Mouse (Mus musculus) hindbrain, embryonic 11.5 days (tissue): ENCODE data around the gene Plscr3. TPM values are rescaled to one million over a fixed set of nuclear protein-coding genes. Genes with fewer than 3 reads are reported as not detected.
A peak's percentile ranks its signal among the peaks of the same experiment; 100 is the strongest.

Experiments
- ATAC-seq: fragments of 200-750 bp; cut with Nextera tagmentation; 2 replicates; pipeline ENCODE4 v1.8.0; 2017; ENCODE audit warnings: mild to moderate bottlenecking, moderate TSS enrichment, moderate library complexity; ENCODE audit not compliant: low FRiP score
- DNase-seq: peaks from one replicate; pipeline ENCODE4 v3.0.0-alpha.2; 2015; ENCODE audit warnings: low spot score
- H3K27ac ChIP-seq: fragments of 300-500 bp; sonication (generic); 2 replicates; pipeline ENCODE4 v1.5.1; 2014; ENCODE audit warnings: mild to moderate bottlenecking, low read depth, low read length
- H3K27me3 ChIP-seq: fragments of 300-500 bp; sonication (generic); 2 replicates; pipeline ENCODE4 v1.6.1; 2014; ENCODE audit warnings: mild to moderate bottlenecking, low read length, moderate library complexity, mixed read lengths; ENCODE audit not compliant: control insufficient read depth, insufficient read depth
- H3K36me3 ChIP-seq: fragments of 300-500 bp; sonication (generic); 2 replicates; pipeline ENCODE4 v1.6.1; 2014; ENCODE audit warnings: mild to moderate bottlenecking, low read length, moderate library complexity, mixed read lengths; ENCODE audit not compliant: control insufficient read depth, insufficient read depth
- H3K4me1 ChIP-seq: fragments of 300-500 bp; sonication (generic); replicated peaks from 2 replicates; pipeline ENCODE4 v1.6.1; 2014; ENCODE audit warnings: low read length, mixed read lengths; ENCODE audit not compliant: control insufficient read depth, insufficient read depth
- H3K4me2 ChIP-seq: fragments of 300-500 bp; sonication (generic); replicated peaks from 2 replicates; pipeline ENCODE4 v1.6.1; 2014; ENCODE audit warnings: mild to moderate bottlenecking, low read depth, low read length
- H3K4me3 ChIP-seq: fragments of 300-500 bp; sonication (generic); 2 replicates; pipeline ENCODE4 v1.5.1; 2014; ENCODE audit warnings: low read depth, low read length
- H3K9ac ChIP-seq: fragments of 300-500 bp; sonication (generic); 2 replicates; pipeline ENCODE4 v1.6.1; 2014; ENCODE audit warnings: low read depth, low read length
- H3K9me3 ChIP-seq: fragments of 300-500 bp; sonication (generic); 2 replicates; pipeline ENCODE4 v1.6.1; 2016; ENCODE audit warnings: low read length; ENCODE audit not compliant: control insufficient read depth
- WGBS: fragments of 180-500 bp; shearing (Covaris S2); extraction: QIAGEN DNeasy Blood & Tissue Kit; methylation state at CpG from one replicate; pipeline ENCODE4 v1.1.7; 2014; 5-methylcytosine and 5-hydroxymethylcytosine counted together
- polyA plus RNA-seq: library from polyadenylated mRNA; unstranded; fragments of >200 nt; fragmentation: Nextera tagmentation; extraction: Ambion mirVana; gene quantifications from 2 replicates; pipeline ENCODE4 v1.2.1, GENCODE M21; 2014

Gene Plscr3
- polyA plus RNA-seq, 1 experiment from 2014 or later, result 62.6 TPM

- Histone ChIP-seq H3K4me1 (peaks cover 17% of the 10 kb centered on the region), H3K4me2 (peak overlapping the region; percentile 73), H3K9ac (peak overlapping the region; percentile 49; the same call in 1 of the 2 replicates), H3K9me3 (no peaks in the 10 kb centered on the region), H3K4me3 (peak overlapping the region; percentile 54), H3K36me3 (no peaks in the 10 kb centered on the region), H3K27ac (0 out of 2 replicates have a peak overlapping the region, but pooled peaks have one; percentile 47), H3K27me3 (peaks cover 53% of the 10 kb centered on the region)
- ATAC-seq, result peak; percentile 31; the same call in 1 of the 2 replicates
- peak; percentile 82 for DNase-seq
- 2% methylated on average over 58 of the region's 60 CpGs for whole genome bisulfite sequencing
These were observed 42.2 kb upstream of the Plscr3 start for GRCm38 (mm10) chr11:69803786-69804651.

GRCm38 (mm10) chr11:69804652-69804940, 41.6 kb upstream of the Plscr3 start:
- DNase-seq (no peak), ATAC-seq (no peak)
- Histone ChIP-seq H3K9ac (no peak overlapping the region), H3K27ac (no peak overlapping the region), H3K9me3 (no peaks in the 10 kb centered on the region), H3K4me2 (no peak overlapping the region; the same call in 1 of the 2 replicates), H3K27me3 (peaks cover 53% of the 10 kb centered on the region), H3K36me3 (no peaks in the 10 kb centered on the region), H3K4me1 (peaks cover 13% of the 10 kb centered on the region), H3K4me3 (0 out of 2 replicates have a peak overlapping the region, but pooled peaks have one; percentile 11)
- WGBS, result 5% methylated on average over 12 of the region's 12 CpGs

- Histone ChIP-seq H3K9ac (no peak within 1 kb of the TSS), H3K9me3 (no peaks in the 10 kb centered on the region), H3K27ac (no peak within 1 kb of the TSS), H3K4me2 (peak within 1 kb of the TSS; percentile 22), H3K27me3 (peaks cover 51% of the 10 kb centered on the region), H3K36me3 (no peaks in the 10 kb centered on the region), H3K4me1 (peaks cover 13% of the 10 kb centered on the region), H3K4me3 (0 out of 2 replicates have a peak within 1 kb of the TSS, but pooled peaks have one; percentile 11)
- 5% methylated on average over 29 of the region's 29 CpGs for WGBS
- ATAC-seq, result no peak
- peak; percentile 22 for DNase-seq
These were observed 40.9 kb upstream of the Plscr3 start, which contains the start of gene Tmem102 for GRCm38 (mm10) chr11:69804972-69805909. TSS of gene Tmem102 (minus strand) at chr11:69805624.

- Histone ChIP-seq H3K9me3 (no peaks in the 10 kb centered on the region), H3K27me3 (peaks cover 48% of the 10 kb centered on the region), H3K27ac (no peak overlapping the region), H3K9ac (no peak overlapping the region), H3K4me2 (no peak overlapping the region), H3K36me3 (no peaks in the 10 kb centered on the region), H3K4me3 (no peak overlapping the region), H3K4me1 (peaks cover 11% of the 10 kb centered on the region)
- ATAC-seq, result no peak
- no peak for DNase-seq
- 83% methylated on average over 4 of the region's 4 CpGs for WGBS
These were observed 39.8 kb upstream of the Plscr3 start for GRCm38 (mm10) chr11:69806378-69806777.

DNA sequence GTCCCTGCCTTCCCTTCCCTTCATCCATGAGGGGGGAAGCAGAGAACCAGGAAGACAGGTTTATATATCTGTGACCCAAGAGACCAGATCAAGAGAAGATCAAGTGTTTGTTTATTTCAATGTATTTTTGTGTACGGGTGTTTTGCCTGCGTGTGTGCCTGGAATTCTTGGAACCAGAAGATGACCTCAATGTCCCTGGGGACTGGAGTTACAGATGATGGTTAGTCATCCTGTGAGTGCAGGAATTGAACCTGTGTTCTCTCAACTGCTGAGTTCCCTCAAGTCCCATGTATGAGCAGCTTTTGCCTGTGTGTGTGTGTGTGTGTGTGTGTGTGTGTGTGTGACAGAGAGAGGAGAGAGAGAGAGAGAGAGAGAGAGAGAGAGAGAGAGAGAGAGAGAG, 38.5 kb upstream of the Plscr3 start:
- no peaks in the 10 kb centered on the region for H3K9me3 ChIP-seq
- DNase-seq (no peak), ATAC-seq (no peak)
- peaks cover 36% of the 10 kb centered on the region for H3K27me3 ChIP-seq
- H3K9ac ChIP-seq, result no peak overlapping the region
- H3K36me3 ChIP-seq, result no peaks in the 10 kb centered on the region
- H3K4me2 ChIP-seq, result no peak overlapping the region
- no peak overlapping the region for H3K4me3 ChIP-seq
- H3K4me1 ChIP-seq, result peaks cover 9% of the 10 kb centered on the region
- 81% methylated on average over 2 of the region's 2 CpGs for whole genome bisulfite sequencing
- H3K27ac ChIP-seq, result no peak overlapping the region

DNA sequence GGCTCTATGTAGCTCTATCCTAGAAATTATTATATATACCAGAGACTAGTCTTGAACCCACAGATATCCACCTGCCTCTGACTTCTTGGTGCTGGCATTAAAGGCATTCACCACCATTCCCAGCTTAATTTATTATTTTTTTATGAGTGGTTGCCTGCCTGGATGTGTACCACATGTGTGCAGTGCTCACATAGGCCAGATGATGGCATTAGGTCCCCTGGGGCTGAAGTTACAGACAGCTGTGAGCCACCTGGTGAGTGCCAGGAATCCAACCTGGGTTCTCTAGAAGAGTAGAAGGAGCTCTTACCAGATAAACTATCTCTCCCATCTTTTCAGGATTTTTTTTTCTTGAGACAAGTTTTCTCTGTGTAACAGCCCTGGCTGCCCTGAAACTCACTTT, 35.9 kb upstream of the Plscr3 start:
- no peak for ATAC-seq
- peaks cover 11% of the 10 kb centered on the region for H3K27me3 ChIP-seq
- no peaks in the 10 kb centered on the region for H3K4me1 ChIP-seq
- no peak overlapping the region for H3K4me2 ChIP-seq
- DNase-seq, result no peak
- no peak overlapping the region for H3K4me3 ChIP-seq
- H3K27ac ChIP-seq, result no peak overlapping the region
- H3K9ac ChIP-seq, result no peak overlapping the region
- no peaks in the 10 kb centered on the region for H3K9me3 ChIP-seq
- H3K36me3 ChIP-seq, result no peaks in the 10 kb centered on the region

GRCm38 (mm10) chr11:69815155-69815554, 31.0 kb upstream of the Plscr3 start, which contains the start of gene Gm39566:
TSS of gene Gm39566 (minus strand) at chr11:69815298.
- H3K9ac ChIP-seq, result no peak within 1 kb of the TSS
- no peak within 1 kb of the TSS for H3K27ac ChIP-seq
- DNase-seq, result no peak
- H3K36me3 ChIP-seq, result no peaks in the 10 kb centered on the region
- H3K4me1 ChIP-seq, result no peaks in the 10 kb centered on the region
- no peak within 1 kb of the TSS for H3K4me2 ChIP-seq
- whole genome bisulfite sequencing, result 69% methylated on average over 10 of the region's 10 CpGs
- no peak for ATAC-seq
- H3K9me3 ChIP-seq, result no peaks in the 10 kb centered on the region
- H3K27me3 ChIP-seq, result no peaks in the 10 kb centered on the region
- H3K4me3 ChIP-seq, result no peak within 1 kb of the TSS

DNA sequence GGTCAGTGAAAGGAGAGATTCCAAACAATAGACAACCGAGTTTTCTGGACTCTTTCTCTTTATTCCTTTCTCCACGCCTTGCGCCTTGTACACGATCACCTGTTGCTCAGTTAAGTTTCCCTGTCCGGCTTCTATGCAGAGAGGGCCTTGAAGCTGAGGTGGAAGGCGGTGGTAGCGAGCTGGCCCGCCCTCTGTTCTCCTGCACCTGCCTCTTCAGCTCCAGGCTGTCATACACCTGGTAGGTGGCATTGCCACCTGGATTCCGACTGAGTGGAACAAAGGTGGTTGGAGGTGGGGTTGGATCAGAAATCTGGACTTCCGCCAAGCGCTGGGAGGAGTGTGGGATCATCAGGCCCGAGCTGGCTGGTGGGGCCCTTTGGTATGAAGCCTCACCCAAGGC, 29.7 kb upstream of the Plscr3 start:
- DNase-seq (no peak), ATAC-seq (no peak)
- Histone ChIP-seq H3K36me3 (no peaks in the 10 kb centered on the region), H3K27me3 (no peaks in the 10 kb centered on the region), H3K4me3 (no peak overlapping the region), H3K4me2 (no peak overlapping the region), H3K27ac (no peak overlapping the region), H3K9ac (no peak overlapping the region), H3K4me1 (no peaks in the 10 kb centered on the region), H3K9me3 (no peaks in the 10 kb centered on the region)
- 96% methylated on average over 12 of the region's 12 CpGs for WGBS
